Mouse (Mus musculus): ENCODE data around the gene Grcc10. TPM values are rescaled to one million over a fixed set of nuclear protein-coding genes. Genes with fewer than 3 reads are reported as not detected.
A peak's percentile ranks its signal among the peaks of the same experiment; 100 is the strongest.

Gene Grcc10
- polyA plus RNA-seq, 1 experiment from 2014 or later = 523 TPM

DNA sequence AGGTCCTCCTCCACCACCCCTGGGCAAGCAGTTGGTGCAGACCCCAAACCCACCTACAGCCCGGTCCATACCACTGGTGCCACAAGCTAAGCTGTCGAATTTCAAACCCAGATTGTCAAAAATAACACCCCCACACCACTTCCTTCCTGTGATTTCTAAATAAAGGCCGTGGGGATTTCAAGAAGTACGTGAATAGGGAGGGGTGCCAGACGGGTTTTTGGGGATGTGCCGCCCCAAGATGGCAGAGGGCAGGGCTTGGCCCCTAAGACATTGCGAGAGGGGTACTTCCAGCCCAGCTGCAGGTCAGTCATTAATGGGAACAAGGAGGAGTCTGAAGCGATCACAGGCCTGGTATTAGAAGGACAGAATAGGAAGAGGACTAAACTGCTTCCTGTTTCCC lies 17.6 kb downstream of the Grcc10 start:
- Histone ChIP-seq H3K27ac (replicated peaks) (no peak overlapping the region), H3K4me1 (no peaks in the 10 kb centered on the region), H3K27me3 (no peaks in the 10 kb centered on the region), H3K4me2 (replicated peaks) (no peak overlapping the region), H3K4me3 (no peak overlapping the region), H3K9me3 (no peaks in the 10 kb centered on the region), H3K9ac (replicated peaks) (no peak overlapping the region), H3K36me3 (no peaks in the 10 kb centered on the region)
- 80% methylated on average over 8 of the region's 8 CpGs for WGBS
- no peak for ATAC-seq (ENCODE audit: low FRiP score, low read depth)

DNA sequence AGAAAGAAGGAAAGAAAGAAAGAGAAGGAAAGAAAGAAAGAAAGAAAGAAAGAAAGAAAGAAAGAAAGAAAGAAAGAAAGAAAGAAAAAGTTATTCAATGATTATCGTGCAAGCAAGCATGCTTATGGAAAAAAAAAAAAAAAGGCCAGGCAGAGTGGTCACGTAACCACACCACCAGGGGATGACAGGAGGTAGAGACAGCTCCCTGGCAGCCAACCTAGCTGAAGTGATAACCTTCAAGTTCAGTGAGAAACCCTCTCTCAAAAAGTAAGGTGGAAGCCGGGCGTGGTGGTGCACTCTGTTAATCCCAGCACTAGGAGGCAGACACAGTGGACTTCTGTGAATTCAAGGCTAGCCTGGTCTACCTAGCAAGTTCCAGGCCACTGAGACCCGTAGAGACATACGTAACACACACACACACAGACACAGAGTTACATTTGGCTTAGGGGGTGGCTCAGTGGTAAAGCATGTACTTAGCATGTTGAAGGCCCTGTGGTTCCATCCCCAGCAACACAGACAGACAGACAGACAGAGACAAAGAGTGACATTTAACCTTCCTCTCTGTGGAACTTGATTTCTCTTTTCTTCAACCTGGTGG lies 18.2 kb downstream of the Grcc10 start:
- Histone ChIP-seq H3K4me1 (no peaks in the 10 kb centered on the region), H3K36me3 (0 out of 2 replicates have a peak, but pooled peaks cover 1% of the 10 kb centered on the region), H3K27me3 (no peaks in the 10 kb centered on the region), H3K9me3 (no peaks in the 10 kb centered on the region), H3K4me3 (no peak overlapping the region), H3K27ac (replicated peaks) (no peak overlapping the region), H3K9ac (replicated peaks) (no peak overlapping the region), H3K4me2 (replicated peaks) (no peak overlapping the region)
- 76% methylated on average over 6 of the region's 6 CpGs for WGBS
- ATAC-seq (ENCODE audit: low FRiP score, low read depth) = no peak

DNA sequence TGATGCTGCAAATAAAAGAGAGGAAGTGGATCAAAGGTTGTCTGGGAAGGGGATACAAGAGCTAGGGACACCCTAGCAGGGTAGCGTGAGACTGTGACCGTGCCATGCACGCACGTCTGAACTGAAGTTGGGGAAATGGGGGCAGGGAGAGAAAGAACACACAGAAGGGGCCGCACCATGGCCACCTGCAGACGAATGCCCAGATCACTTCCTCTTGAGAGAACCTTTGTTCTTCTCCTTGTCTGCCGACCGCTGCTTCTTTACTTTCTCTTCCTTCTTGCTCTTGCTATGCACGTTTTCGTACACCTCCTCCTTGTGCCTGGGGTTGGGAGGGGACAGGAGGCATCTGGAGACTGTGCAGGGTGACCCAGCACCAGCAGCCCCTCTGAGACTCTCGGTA lies 20.3 kb downstream of the Grcc10 start:
- H3K27ac ChIP-seq (replicated peaks) = no peak overlapping the region
- 76% methylated on average over 11 of the region's 11 CpGs for WGBS
- no peak for ATAC-seq (ENCODE audit: low FRiP score, low read depth)
- no peaks in the 10 kb centered on the region for H3K4me1 ChIP-seq
- peaks cover 21% of the 10 kb centered on the region for H3K36me3 ChIP-seq
- H3K9ac ChIP-seq (replicated peaks) = no peak overlapping the region
- H3K9me3 ChIP-seq = no peaks in the 10 kb centered on the region
- no peak overlapping the region for H3K4me2 ChIP-seq (replicated peaks)
- H3K4me3 ChIP-seq = no peak overlapping the region
- H3K27me3 ChIP-seq = no peaks in the 10 kb centered on the region

GRCm38 (mm10) chr6:124719354-124719978 lies 21.7 kb downstream of the Grcc10 start:
- Histone ChIP-seq H3K27ac (replicated peaks) (no peak overlapping the region), H3K36me3 (peaks cover 36% of the 10 kb centered on the region), H3K4me3 (no peak overlapping the region), H3K27me3 (no peaks in the 10 kb centered on the region), H3K4me2 (replicated peaks) (no peak overlapping the region), H3K4me1 (no peaks in the 10 kb centered on the region), H3K9me3 (no peaks in the 10 kb centered on the region), H3K9ac (replicated peaks) (no peak overlapping the region)
- ATAC-seq (ENCODE audit: low FRiP score, low read depth) = no peak
- WGBS = 73% methylated on average over 7 of the region's 7 CpGs

DNA sequence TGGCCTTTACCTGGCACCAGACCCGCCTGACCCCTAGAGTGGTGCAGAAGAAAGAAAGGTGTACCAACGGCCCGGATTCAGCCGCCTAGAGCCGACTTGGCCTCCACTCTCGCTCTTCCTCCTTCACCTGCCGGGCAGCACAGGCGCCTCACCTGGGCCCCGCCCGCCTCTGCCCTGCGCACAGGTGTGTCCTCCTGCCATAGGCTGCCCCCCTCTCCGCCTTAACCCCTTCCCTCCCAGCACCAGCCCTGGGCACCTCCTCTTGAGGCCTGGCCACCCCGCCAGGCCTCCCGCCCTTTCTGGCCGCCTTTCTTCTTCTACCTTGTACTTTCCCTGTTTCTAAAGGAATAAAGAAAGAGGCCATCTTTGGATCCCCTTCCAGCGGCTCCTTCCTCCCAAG lies 22.5 kb downstream of the Grcc10 start:
- H3K27me3 ChIP-seq = no peaks in the 10 kb centered on the region
- no peak overlapping the region for H3K9ac ChIP-seq (replicated peaks)
- 57% methylated on average over 16 of the region's 16 CpGs for WGBS
- H3K4me3 ChIP-seq = no peak overlapping the region
- no peak overlapping the region for H3K27ac ChIP-seq (replicated peaks)
- H3K4me1 ChIP-seq = peaks cover 5% of the 10 kb centered on the region
- no peak overlapping the region for H3K4me2 ChIP-seq (replicated peaks)
- ATAC-seq (ENCODE audit: low FRiP score, low read depth) = no peak
- peaks cover 42% of the 10 kb centered on the region for H3K36me3 ChIP-seq
- H3K9me3 ChIP-seq = no peaks in the 10 kb centered on the region

- no peak overlapping the region for H3K9ac ChIP-seq (replicated peaks)
- 83% methylated on average over 13 of the region's 13 CpGs for WGBS
- peaks cover 43% of the 10 kb centered on the region for H3K36me3 ChIP-seq
- H3K4me1 ChIP-seq = peaks cover 13% of the 10 kb centered on the region
- ATAC-seq (ENCODE audit: low FRiP score, low read depth) = no peak
- H3K4me3 ChIP-seq = no peak overlapping the region
- no peak overlapping the region for H3K27ac ChIP-seq (replicated peaks)
- H3K27me3 ChIP-seq = no peaks in the 10 kb centered on the region
- no peaks in the 10 kb centered on the region for H3K9me3 ChIP-seq
- no peak overlapping the region for H3K4me2 ChIP-seq (replicated peaks)
Observed at GRCm38 (mm10) chr6:124717968-124718367, 23.2 kb downstream of the Grcc10 start.

DNA sequence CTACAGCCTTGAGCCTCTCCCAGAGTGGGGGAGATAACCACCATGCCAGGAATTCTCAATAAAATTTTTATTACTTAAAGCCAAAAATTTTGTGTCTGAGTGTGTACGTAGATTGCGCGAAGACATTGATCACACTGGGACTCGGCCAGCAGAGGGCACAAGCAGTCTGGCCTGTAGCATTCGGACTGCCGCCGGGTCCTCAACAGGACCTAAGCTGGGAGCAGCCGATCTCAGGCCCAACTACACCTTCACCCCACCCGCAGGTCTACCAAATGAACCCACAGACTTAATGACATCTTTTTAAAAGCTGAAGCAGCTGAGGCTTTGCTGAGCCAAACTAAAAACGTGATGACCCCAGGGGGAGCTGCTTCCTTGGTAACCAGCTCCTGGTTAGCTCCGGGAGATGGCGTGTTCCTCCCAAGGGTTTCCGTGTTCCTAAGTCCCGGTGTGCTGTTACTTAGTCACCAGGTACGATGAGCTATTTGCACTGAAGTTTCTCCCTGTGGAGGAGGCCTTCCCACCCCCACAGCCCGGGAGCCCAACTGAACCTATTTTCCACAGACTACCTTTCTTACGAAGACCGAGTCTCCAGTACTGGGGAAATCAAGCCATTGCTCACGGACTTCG lies 24.2 kb downstream of the Grcc10 start:
- no peaks in the 10 kb centered on the region for H3K9me3 ChIP-seq
- ATAC-seq (ENCODE audit: low FRiP score, low read depth) = no peak
- H3K9ac ChIP-seq (replicated peaks) = no peak overlapping the region
- H3K4me3 ChIP-seq = no peak overlapping the region
- peaks cover 43% of the 10 kb centered on the region for H3K36me3 ChIP-seq
- 66% methylated on average over 20 of the region's 20 CpGs for WGBS
- peaks cover 17% of the 10 kb centered on the region for H3K4me1 ChIP-seq
- H3K4me2 ChIP-seq (replicated peaks) = no peak overlapping the region
- H3K27me3 ChIP-seq = no peaks in the 10 kb centered on the region
- H3K27ac ChIP-seq (replicated peaks) = no peak overlapping the region

DNA sequence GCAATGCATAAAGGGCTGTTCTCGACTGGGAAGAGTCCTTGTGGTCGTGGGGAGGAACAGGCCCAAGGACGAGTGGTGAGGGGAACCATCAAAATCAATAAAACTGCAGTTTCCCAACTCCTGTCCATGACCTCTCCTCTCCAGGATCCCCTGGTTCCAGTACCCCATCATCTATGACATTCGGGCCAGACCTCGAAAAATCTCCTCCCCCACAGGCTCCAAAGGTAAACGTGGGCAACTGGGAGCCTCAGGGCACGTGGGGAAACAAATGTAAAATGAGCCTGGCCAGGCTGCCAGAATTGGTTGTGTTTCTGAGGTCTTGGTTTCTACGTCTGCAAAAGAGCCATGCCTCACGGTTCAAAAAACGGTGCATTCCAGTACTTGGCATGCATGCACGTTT lies 28.3 kb downstream of the Grcc10 start:
- Histone ChIP-seq H3K36me3 (peaks cover 47% of the 10 kb centered on the region), H3K27me3 (no peaks in the 10 kb centered on the region), H3K4me3 (peak overlapping the region; percentile 96), H3K9me3 (no peaks in the 10 kb centered on the region), H3K27ac (replicated peaks) (peak overlapping the region; percentile 80; the same call in 1 of the 2 replicates), H3K9ac (replicated peaks) (peak overlapping the region; percentile 94), H3K4me1 (peaks cover 32% of the 10 kb centered on the region), H3K4me2 (replicated peaks) (peak overlapping the region; percentile 97)
- 17% methylated on average over 11 of the region's 11 CpGs for WGBS
- ATAC-seq (ENCODE audit: low FRiP score, low read depth) = no peak

DNA sequence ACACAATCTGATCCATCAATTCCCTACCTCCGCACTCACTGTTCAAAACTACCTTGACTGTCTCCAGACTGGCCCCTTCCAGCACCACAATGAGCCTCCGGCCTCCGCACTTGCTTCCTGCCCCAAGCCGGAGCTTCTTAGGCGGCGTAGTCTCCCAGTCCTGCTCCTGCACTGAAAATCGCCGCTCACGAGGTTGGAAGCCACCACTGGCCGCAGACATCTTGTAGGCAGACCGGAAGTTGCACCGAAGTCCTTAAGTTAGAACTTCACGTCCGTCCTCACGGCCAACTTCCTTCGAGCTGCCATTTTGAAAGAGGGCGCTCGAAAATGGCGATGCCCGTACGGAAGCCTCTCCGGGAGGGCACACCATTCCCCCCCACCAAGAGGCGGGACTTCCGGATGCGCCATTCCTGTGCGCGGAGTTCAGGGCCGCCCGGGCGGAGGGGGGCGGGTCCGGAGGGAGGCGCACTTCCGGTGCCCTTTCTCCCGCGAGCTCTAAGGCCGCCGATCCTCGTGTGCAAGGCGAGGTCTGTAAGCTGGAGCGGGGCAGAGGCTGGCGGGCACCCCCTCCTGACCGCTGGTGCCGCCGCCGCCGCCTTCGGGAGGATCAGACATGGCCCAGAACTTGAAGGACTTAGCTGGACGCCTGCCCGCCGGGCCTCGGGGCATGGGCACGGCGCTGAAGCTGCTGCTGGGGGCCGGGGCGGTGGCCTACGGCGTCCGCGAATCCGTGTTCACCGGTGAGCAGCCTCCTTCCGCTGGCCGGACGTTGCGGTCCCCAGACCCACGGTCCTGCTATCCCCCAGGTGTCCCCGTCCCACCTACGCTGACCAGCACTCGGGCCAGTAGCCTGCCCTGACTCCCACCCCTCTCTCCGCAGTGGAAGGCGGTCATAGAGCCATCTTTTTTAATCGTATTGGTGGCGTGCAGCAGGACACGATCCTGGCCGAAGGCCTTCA lies 29.1 kb downstream of the Grcc10 start, which contains the start of the genes Emg1 and Phb2:
TSS of gene Emg1 (minus strand) at position 355 of the 959 bp plus-strand sequence.
TSS of gene Phb2 (plus strand) at position 513 of the 959 bp plus-strand sequence.
- peak within 1 kb of the TSS; percentile 80 for H3K27ac ChIP-seq (replicated peaks)
- peak within 1 kb of the TSS; percentile 96 for H3K4me3 ChIP-seq
- H3K9me3 ChIP-seq = no peaks in the 10 kb centered on the region
- peaks cover 32% of the 10 kb centered on the region for H3K4me1 ChIP-seq
- no peaks in the 10 kb centered on the region for H3K27me3 ChIP-seq
- H3K4me2 ChIP-seq (replicated peaks) = peak within 1 kb of the TSS; percentile 97
- peak within 1 kb of the TSS; percentile 94 for H3K9ac ChIP-seq (replicated peaks)
- peaks cover 48% of the 10 kb centered on the region for H3K36me3 ChIP-seq
- under 1% methylated on average over 76 of the region's 76 CpGs for WGBS
- peak; percentile 96 for ATAC-seq (ENCODE audit: low FRiP score, low read depth)

- Histone ChIP-seq H3K9me3 (no peaks in the 10 kb centered on the region), H3K4me3 (no peak overlapping the region), H3K4me1 (peaks cover 24% of the 10 kb centered on the region), H3K4me2 (replicated peaks) (no peak overlapping the region), H3K27ac (replicated peaks) (no peak overlapping the region), H3K27me3 (no peaks in the 10 kb centered on the region), H3K9ac (replicated peaks) (no peak overlapping the region), H3K36me3 (peaks cover 49% of the 10 kb centered on the region)
- no peak for ATAC-seq (ENCODE audit: low FRiP score, low read depth)
- WGBS = 94% methylated on average over 10 of the region's 10 CpGs
Observed at GRCm38 (mm10) chr6:124708289-124708889, 32.8 kb downstream of the Grcc10 start.

DNA sequence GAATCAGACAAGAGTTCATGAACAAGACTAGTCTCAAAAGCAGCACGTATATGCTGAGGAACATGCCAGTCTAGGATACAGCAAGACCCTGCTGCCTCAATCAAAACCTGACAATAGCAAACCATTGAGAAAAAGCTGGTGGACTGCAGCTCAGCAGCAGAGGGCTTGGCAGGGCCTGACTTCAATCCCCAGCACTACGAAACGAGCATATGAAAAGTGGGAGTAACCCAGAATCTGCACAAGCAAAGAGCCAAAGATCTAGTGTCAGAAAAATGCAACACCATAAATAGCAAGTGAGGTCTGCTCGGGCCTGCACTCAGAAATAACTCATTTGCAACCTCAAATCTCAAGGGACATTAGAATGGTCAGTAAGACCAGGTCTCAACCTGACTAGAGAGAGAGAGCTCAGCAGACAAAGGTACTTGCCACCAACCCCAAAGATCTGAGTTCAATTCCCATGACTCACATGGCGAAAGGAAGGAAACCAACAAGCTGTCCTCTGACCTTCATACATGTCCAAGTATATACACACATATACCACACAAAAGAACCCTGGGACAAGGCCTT lies 35.0 kb downstream of the Grcc10 start:
- no peak overlapping the region for H3K4me3 ChIP-seq
- no peak overlapping the region for H3K9ac ChIP-seq (replicated peaks)
- no peaks in the 10 kb centered on the region for H3K27me3 ChIP-seq
- 91% methylated on average over 5 of the region's 5 CpGs for WGBS
- peaks cover 12% of the 10 kb centered on the region for H3K4me1 ChIP-seq
- ATAC-seq (ENCODE audit: low FRiP score, low read depth) = no peak
- no peaks in the 10 kb centered on the region for H3K9me3 ChIP-seq
- H3K36me3 ChIP-seq = peaks cover 72% of the 10 kb centered on the region
- H3K27ac ChIP-seq (replicated peaks) = no peak overlapping the region
- no peak overlapping the region for H3K4me2 ChIP-seq (replicated peaks)

Measured in midbrain, embryonic 12.5 days (tissue).